Mouse (Mus musculus) embryonic fibroblast, embryonic 13.5 days (primary cell): Measurements from ENCODE around the gene Gpx7. TPM values are rescaled to one million over a fixed set of nuclear protein-coding genes. Genes with fewer than 3 reads are reported as not detected.
A peak's percentile ranks its signal among the peaks of the same experiment; 100 is the strongest.

Source experiments
- H3K27ac ChIP-seq: 2 replicates; pipeline ENCODE4 v1.5.1; 2012; ENCODE audit warnings: low read length, control low read depth, inconsistent platforms; ENCODE audit not compliant: insufficient read depth
- H3K4me1 ChIP-seq: 2 replicates; pipeline ENCODE4 v1.6.1; 2011; ENCODE audit warnings: low read length; ENCODE audit not compliant: control insufficient read depth, insufficient read depth
- H3K4me3 ChIP-seq: 2 replicates; pipeline ENCODE4 v1.5.1; 2011; ENCODE audit warnings: mild to moderate bottlenecking, control low read depth, low read length; ENCODE audit not compliant: insufficient read depth
- CTCF ChIP-seq: IDR thresholded peaks from 2 replicates; pipeline ENCODE4 v1.5.1; 2011; ENCODE audit warnings: mild to moderate bottlenecking, control low read depth, low read length, moderate library complexity, borderline replicate concordance; ENCODE audit not compliant: insufficient read depth
- POLR2A ChIP-seq: IDR thresholded peaks from 2 replicates; pipeline ENCODE4 v1.6.1; 2011; ENCODE audit warnings: low read depth, mild to moderate bottlenecking, control low read depth, low read length, moderate library complexity
- polyA plus RNA-seq: library from polyadenylated mRNA; stranded (reverse); fragments of >200 nt; gene quantifications from 2 replicates; pipeline ENCODE4 v1.2.4, GENCODE M21; 2011; ENCODE audit warnings: low read depth; ENCODE audit not compliant: missing spikeins, insufficient read length

Gene Gpx7
- polyA plus RNA-seq = 45.3 and 64.1 TPM in 2 replicates

GRCm38 (mm10) chr4:108406861-108407401, at the start of gene Gpx7:
Gpx7 (minus strand) TSS chr4:108406961.
- TF ChIP-seq CTCF = no peak
- TF ChIP-seq POLR2A = peak; percentile 5; the same call in 1 of the 2 replicates
- peak within 1 kb of the TSS; percentile 74 for H3K27ac ChIP-seq
- peaks cover 4% of the 10 kb centered on the region; the same call in 1 of the 2 replicates for H3K4me1 ChIP-seq
- peak within 1 kb of the TSS; percentile 35 for H3K4me3 ChIP-seq

GRCm38 (mm10) chr4:108456028-108456427, 49.3 kb upstream of the Gpx7 start:
- TF ChIP-seq POLR2A = no peak
- H3K27ac ChIP-seq = no peak overlapping the region
- peaks cover 6% of the 10 kb centered on the region for H3K4me1 ChIP-seq
- H3K4me3 ChIP-seq = no peak overlapping the region

- no peak overlapping the region for H3K27ac ChIP-seq
- no peak overlapping the region for H3K4me3 ChIP-seq
- TF ChIP-seq POLR2A = no peak
- no peak for TF ChIP-seq CTCF
- no peaks in the 10 kb centered on the region for H3K4me1 ChIP-seq
These were observed 41.3 kb upstream of the Gpx7 start for GRCm38 (mm10) chr4:108448091-108448490.

GRCm38 (mm10) chr4:108438082-108438840, 31.5 kb upstream of the Gpx7 start:
- no peak overlapping the region for H3K27ac ChIP-seq
- TF ChIP-seq CTCF (no peak), POLR2A (no peak)
- no peak overlapping the region for H3K4me3 ChIP-seq
- H3K4me1 ChIP-seq = no peaks in the 10 kb centered on the region

- Histone ChIP-seq H3K4me3 (no peak overlapping the region), H3K27ac (no peak overlapping the region), H3K4me1 (no peaks in the 10 kb centered on the region)
- TF ChIP-seq POLR2A (no peak), CTCF (no peak)
These were observed 29.5 kb upstream of the Gpx7 start for GRCm38 (mm10) chr4:108436225-108436624.

- Histone ChIP-seq H3K4me1 (no peaks in the 10 kb centered on the region), H3K4me3 (no peak overlapping the region), H3K27ac (no peak overlapping the region)
- no peak for TF ChIP-seq POLR2A
- no peak for TF ChIP-seq CTCF
These were observed 28.9 kb upstream of the Gpx7 start for GRCm38 (mm10) chr4:108435646-108436045.

- no peak overlapping the region for H3K27ac ChIP-seq
- H3K4me3 ChIP-seq = no peak overlapping the region
- TF ChIP-seq POLR2A (no peak), CTCF (no peak)
- H3K4me1 ChIP-seq = no peaks in the 10 kb centered on the region
These were observed 28.0 kb upstream of the Gpx7 start for GRCm38 (mm10) chr4:108434781-108435180.

GRCm38 (mm10) chr4:108434221-108434620, 27.5 kb upstream of the Gpx7 start:
- H3K4me1 ChIP-seq = no peaks in the 10 kb centered on the region
- TF ChIP-seq POLR2A = no peak
- no peak for TF ChIP-seq CTCF
- no peak overlapping the region for H3K27ac ChIP-seq
- no peak overlapping the region for H3K4me3 ChIP-seq

- H3K4me3 ChIP-seq = no peak overlapping the region
- no peaks in the 10 kb centered on the region for H3K4me1 ChIP-seq
These were observed 26.6 kb upstream of the Gpx7 start for GRCm38 (mm10) chr4:108433341-108433740.

GRCm38 (mm10) chr4:108431561-108431936, 24.8 kb upstream of the Gpx7 start:
- no peak for TF ChIP-seq POLR2A
- no peak for TF ChIP-seq CTCF
- Histone ChIP-seq H3K4me1 (no peaks in the 10 kb centered on the region), H3K27ac (no peak overlapping the region), H3K4me3 (no peak overlapping the region)

More at GRCm38 (mm10) chr4:108433341-108433740, 26.6 kb upstream of the Gpx7 start:
- H3K27ac ChIP-seq = no peak overlapping the region
- no peak for TF ChIP-seq CTCF
- no peak for TF ChIP-seq POLR2A
